Mouse (Mus musculus) left cerebral cortex, adult 8-10 months (tissue): ENCODE results near the gene Setd1b. TPM values are rescaled to one million over a fixed set of nuclear protein-coding genes. Genes with fewer than 3 reads are reported as not detected.

Source experiments
- DNase-seq, 2 experiments: peaks; one replicate each; pipeline ENCODE4 v3.0.0; 2022; ENCODE audit warnings: low spot score in 2 of 2
- total RNA-seq, 4 experiments: library from RNA; stranded (reverse); gene quantifications; 2 replicates each; pipeline ENCODE4 v1.2.4; 2022

The Setd1b gene
- total RNA-seq, 4 experiments from 2014 or later = 29.3 to 35.8 (median 32.5) TPM

DNA sequence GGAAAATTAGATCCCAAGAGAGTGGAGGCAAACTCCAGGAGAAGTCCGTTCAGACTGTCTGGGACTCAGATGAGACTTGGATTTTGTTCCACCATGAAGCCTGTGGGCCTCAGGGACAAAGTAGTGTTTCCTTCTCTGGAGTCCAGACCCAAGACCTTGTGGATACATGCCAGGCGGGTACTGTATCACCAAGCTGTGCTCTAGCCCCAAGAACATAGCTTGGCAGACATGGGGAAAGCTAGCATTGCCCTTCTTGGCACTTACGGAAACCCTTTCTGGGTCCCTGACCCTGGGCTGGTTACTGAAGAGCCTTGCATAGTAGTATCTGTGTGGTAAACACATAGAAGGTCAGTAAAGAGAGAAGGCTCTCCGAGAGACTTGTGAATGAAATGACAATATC, 17.5 kb downstream of the Setd1b start:
- DNase-seq = no peak

DNA sequence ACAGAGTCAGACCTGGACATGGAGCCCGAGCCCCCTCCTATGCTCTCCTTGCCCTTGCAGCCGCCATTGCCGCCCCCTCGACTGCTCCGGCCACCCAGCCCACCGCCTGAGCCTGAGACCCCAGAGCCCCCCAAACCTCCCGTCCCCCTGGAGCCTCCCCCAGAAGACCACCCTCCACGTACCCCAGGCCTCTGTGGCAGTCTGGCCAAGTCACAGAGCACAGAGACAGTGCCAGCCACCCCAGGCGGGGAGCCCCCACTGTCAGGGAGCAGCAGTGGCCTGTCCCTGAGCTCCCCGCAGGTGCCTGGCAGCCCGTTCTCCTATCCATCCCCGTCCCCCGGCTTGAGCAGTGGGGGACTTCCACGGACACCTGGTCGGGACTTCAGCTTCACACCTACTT, 17.9 kb downstream of the Setd1b start:
- DNase-seq = no peak

GRCm38 (mm10) chr5:123160341-123160740, 18.3 kb downstream of the Setd1b start:
- DNase-seq = no peak

GRCm38 (mm10) chr5:123162942-123163341, 20.9 kb downstream of the Setd1b start:
- DNase-seq = no peak

DNA sequence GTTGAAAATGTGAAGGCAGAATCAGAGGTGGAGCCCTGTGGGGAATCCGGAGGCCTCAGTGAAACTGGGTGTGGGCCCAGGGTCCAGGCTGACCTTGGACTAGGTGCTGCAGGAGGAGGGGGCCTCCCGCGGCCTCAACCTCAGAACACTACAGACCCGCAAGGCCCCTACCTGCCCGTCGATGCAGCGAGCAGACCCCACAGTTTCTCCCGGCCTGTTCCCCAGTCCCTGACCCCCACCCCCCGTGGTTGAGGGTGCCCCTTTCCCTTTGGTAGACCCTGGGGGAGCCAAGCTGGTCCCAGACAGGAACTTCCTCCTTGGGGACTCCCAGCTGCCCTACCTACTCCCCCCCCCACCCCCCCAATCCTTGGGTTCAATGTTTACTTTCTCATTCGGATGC, 24.4 kb downstream of the Setd1b start:
- no peak for DNase-seq

DNA sequence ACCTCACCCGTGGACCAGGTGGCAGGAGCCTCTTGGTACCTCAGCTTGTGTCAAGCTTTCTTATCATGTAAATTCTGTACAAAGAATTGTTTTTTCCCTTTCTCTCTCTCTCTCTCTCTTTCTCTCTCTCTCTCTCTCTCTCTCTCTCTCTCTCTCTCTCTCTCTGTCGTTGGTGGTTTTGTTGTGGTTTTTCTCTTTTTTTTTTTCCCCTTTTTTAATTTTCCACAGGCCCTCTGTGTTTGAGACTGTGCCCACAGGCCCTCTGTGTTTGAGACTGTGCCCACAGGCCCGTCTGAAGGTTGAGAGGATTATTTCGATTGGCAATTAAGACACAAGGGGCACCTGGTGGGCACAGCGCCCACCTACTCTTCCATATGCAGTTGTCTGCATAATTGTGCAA, 25.6 kb downstream of the Setd1b start:
- no peak for DNase-seq

DNA sequence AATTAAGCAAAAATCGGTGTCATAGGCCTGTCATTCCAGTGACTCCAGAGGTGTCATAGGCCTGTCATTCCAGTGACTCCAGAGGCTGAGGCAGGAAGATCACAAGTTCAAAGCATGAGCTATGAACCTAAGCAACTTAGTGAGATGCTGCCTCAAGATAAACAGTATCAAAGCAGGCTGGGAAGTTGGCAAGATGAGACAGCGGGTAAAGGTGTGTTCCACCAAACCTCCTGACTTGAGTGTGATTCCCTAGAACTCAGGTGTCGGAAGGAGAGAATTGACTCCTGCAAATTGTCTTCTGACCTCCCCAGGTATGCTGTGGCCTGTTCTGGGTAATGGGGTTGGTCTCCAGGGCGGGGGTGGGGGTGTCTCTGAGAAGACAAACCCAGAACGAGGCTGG, 27.3 kb downstream of the Setd1b start, which contains the start of gene Psmd9:
Psmd9 (plus strand) TSS at position 130 of the 400 bp plus-strand sequence.
- no peak for DNase-seq

DNA sequence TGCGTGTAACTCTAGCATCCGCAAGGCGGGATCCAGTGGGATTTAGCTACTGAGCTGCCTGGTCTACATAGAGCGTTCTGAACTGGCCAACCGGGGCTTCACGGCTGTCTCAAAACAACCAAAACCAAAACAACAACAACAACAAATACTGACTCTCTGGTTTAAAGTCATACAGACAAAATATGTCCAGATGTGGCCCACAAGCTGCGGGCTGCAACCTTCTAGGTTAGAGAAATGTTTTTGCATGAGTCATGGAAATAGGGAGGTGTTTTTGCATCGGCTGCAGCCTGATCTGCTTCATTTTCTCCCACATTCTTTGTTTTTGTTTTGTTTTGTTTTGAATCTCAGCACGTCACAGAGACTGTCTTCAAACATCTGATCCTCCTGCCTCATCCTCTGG, 28.4 kb downstream of the Setd1b start:
- DNase-seq = no peak

GRCm38 (mm10) chr5:123171646-123172350, 29.8 kb downstream of the Setd1b start:
- peak; percentile 65 to 73 for DNase-seq

DNA sequence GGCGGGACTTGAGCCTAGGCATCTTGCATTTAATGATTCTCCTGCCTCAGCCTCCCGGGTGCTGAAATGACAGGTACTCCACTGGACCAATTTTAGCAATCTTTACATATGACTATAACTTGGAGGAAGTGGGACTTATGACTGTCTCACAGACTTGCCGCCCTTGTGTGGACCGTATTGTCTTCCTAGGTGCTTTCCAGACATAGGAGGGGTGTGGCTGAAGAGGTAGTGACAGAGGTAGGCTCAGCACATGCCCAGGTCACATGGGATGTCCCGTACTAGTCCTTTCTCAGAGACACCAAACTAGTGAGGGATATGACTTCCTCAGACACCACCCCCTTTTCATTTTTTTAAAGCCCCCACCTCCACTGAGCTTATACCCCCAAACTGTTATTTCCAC, 36.8 kb downstream of the Setd1b start:
- no peak for DNase-seq

- no peak for DNase-seq
Measured at GRCm38 (mm10) chr5:123180390-123180789, 38.4 kb downstream of the Setd1b start.

DNA sequence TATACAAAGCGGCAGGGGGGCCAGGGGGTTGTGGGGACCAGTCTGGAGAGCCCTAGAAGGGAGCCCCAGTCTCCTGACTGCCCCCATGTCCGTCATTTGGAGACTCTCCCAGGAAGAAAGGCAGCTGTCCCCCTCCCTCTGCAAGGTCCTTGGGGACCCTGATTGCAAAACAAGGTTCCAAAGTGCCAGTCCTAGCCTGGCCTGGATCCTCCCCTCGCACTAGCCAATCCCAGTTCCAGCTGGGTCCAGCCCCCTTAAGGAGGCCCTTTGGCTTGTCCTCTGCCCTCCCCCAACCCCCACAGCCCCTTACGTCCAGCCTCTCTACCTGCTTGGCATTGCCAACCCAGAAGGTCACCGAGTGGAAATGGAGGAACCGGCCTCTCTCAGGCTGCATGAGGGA, 39.5 kb downstream of the Setd1b start:
- no peak for DNase-seq

GRCm38 (mm10) chr5:123182651-123183050, 40.7 kb downstream of the Setd1b start, which contains the start of gene Hpd:
TSS of gene Hpd (minus strand) at chr5:123182727.
- no peak for DNase-seq

DNA sequence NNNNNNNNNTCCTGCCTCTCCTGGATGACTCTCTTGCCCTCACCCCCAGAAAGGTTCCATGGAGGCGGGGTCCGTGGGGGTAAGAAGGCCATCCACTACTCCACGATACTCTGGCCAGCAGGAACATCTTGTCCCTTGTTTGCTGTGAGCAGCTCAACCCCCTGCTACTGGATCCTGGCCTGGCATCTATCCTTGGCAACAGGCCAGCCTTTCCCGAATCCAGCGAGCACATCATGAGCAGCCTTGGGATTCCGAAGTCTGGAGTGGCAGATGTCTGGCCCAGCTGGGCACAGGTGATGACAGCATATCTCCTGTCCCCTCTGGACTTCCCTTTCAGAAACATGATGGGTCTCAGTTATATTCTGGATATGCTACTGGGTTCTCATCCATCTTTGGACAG, 44.0 kb downstream of the Setd1b start:
- no peak for DNase-seq

DNA sequence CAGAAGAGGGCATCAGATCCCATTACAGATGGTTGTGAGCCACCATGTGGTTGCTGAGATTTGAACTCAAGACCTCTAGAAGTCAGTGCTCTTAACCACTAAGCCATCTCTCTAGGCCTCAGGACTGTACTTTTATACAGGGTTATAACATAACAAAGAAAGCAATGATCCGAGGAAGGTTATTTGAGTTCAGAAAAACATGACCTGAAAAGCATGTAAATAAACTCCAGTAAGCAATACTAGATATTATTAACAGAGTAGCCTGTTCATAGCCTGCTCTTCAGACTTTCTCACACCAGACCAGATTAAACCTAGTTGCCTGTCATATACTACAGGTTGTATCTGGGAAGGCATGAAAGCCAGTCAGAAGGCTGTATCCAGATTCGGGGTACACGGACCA, 45.3 kb downstream of the Setd1b start:
- DNase-seq = no peak

- DNase-seq = no peak
Measured at GRCm38 (mm10) chr5:123190912-123191311, 48.9 kb downstream of the Setd1b start.

DNA sequence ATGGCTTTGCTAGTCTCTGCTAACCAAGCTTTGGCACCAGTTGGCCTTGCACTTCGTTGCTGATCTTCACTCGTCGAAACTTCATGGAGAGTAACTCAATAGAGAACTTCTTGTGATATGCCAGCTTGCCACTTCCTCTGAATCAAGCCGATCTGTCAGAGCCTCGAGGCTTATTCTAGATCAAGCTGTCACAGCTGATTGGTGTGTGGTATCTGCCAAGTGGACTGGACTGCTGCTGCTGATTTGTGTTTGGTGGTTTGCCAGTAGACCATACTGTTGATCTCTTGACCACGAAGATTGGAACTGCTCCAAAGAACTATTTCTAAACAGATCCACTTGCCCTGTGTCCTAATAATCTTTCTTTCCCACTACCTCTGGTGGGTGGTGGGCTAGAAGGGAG, 49.4 kb downstream of the Setd1b start:
- no peak for DNase-seq

- no peak for DNase-seq
Measured at GRCm38 (mm10) chr5:123192606-123193150, 50.7 kb downstream of the Setd1b start.

DNA sequence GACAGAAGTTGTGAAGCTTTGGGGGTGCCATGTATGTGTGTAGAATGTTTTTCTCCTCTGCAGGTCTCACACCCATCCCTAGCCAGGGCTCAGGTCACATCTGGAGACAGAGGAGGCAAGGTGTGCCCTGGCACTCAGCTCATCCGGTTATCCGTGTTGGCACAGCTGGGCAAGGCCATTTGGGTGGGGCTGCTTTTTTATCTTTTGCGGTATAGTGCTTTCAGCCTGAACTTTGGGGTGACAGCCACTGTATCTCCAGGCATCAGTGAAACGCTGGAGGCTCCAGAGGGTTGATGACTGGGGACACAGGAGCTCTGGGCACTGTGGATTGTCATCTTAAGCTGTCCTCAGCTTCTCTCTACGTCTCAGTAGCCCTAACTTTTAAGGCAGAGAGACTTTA, 51.4 kb downstream of the Setd1b start:
- no peak for DNase-seq

GRCm38 (mm10) chr5:123194856-123195255, 52.9 kb downstream of the Setd1b start:
- DNase-seq = no peak

DNA sequence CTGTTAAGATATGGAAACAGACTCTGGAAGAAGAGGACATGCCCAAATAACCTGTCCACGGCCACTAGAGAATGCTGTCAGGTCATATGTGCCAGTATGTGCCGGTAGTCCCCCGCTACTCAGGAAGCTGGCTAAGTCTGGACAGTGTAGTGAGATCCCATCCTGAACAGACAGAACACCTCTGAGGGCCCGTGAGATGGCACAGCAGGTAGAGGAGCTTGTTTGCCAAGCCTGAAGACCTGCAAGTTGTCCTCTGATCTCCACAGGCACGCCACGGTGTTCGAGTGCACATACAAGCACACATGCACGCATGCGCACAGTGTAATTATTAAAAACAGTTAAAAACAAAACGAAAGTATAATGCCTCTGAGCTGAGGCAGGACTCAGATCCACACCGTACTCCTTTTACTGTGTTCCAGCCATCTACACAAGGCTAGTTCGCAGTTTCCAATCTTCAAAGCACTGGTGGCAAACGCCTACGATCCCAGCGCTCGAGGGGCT, 53.6 kb downstream of the Setd1b start:
- DNase-seq = no peak

- DNase-seq = no peak
Measured at GRCm38 (mm10) chr5:123196746-123197145, 54.8 kb downstream of the Setd1b start.

- DNase-seq = no peak
Measured at GRCm38 (mm10) chr5:123198523-123198922, 56.5 kb downstream of the Setd1b start.
